10 mouse cellular contexts compared by ENCODE assay signal in genomic region chr13:64438863-64439452, GRCm38 (mm10). TPM values are rescaled to one million over a fixed set of nuclear protein-coding genes. Genes with fewer than 3 reads are reported as not detected.
A peak's percentile ranks its signal among the peaks of the same experiment; 100 is the strongest.
DNase-seq lines count a peak whose midpoint lies in the region; ATAC-seq and TF ChIP-seq lines count a peak whose summit lies in the region.
"Had no signal": no experiment of that assay in that cellular context is flagged by ENCODE, and none has a peak within 500 bp of the region (broad histone marks: within the 10 kb centered on the region; RNA-seq: fewer than 3 reads in every experiment).

No protein-coding gene starts in this region.

- 51% methylated on average over 9 of the region's 9 CpGs for WGBS in heart, adult 2 months
- 59% methylated on average over 9 of the region's 9 CpGs for WGBS in limb, embryonic 14.5 days
- 55% methylated on average over 9 of the region's 9 CpGs for WGBS in midbrain, embryonic 16.5 days
- WGBS in spleen, adult 2 months: 62% methylated on average over 9 of the region's 9 CpGs

- peak; percentile 95 for TF ChIP-seq CTCF in heart, adult 2 months (IDR thresholded peaks at IDR 0.05)
- peak; percentile 63; the same call in 1 of the 2 replicates for TF ChIP-seq CTCF in spleen, adult 2 months (IDR thresholded peaks at IDR 0.05; ENCODE audit: extremely low read depth, insufficient read depth, insufficient read length, insufficient replicate concordance)

- H3K27me3 ChIP-seq in heart, adult 2 months (ENCODE audit: control insufficient read depth, insufficient read depth, low read length): no peaks in the 10 kb centered on the region
- no peaks in the 10 kb centered on the region for H3K27me3 ChIP-seq in limb, embryonic 14.5 days (ENCODE audit: control insufficient read depth, insufficient read depth, low read length)
- no peaks in the 10 kb centered on the region for H3K27me3 ChIP-seq in midbrain, embryonic 16.5 days (ENCODE audit: control insufficient read depth, insufficient read depth, low read depth, low read length)
- H3K27me3 ChIP-seq in spleen, adult 2 months (ENCODE audit: control insufficient read depth, insufficient read depth, low read length): no peaks in the 10 kb centered on the region
- H3K27me3 ChIP-seq: stomach, embryonic 15.5 days had no signal

- no peak overlapping the region for H3K27ac ChIP-seq in heart, adult 2 months
- H3K27ac ChIP-seq in limb, embryonic 14.5 days (replicated peaks; ENCODE audit: low read depth, low read length): no peak overlapping the region
- H3K27ac ChIP-seq in midbrain, embryonic 16.5 days (ENCODE audit: low read length): no peak overlapping the region
- no peak overlapping the region for H3K27ac ChIP-seq in spleen, adult 2 months (ENCODE audit: insufficient read depth, low read length)
- H3K27ac ChIP-seq: stomach, embryonic 15.5 days had no signal

- no peak overlapping the region for H3K4me2 ChIP-seq in limb, embryonic 14.5 days (replicated peaks; ENCODE audit: low read depth, low read length, severe bottlenecking)
- no peak overlapping the region for H3K4me2 ChIP-seq in midbrain, embryonic 16.5 days (ENCODE audit: low read length)
- H3K4me2 ChIP-seq: stomach, embryonic 15.5 days had no signal

- DNase-seq in 416B (ENCODE audit: low read depth): peak; percentile 81
- DNase-seq in adrenal gland, adult 2 months: peak; percentile 73
- DNase-seq in embryo, embryonic 11.5 days (ENCODE audit: low read depth, low spot score): peak; percentile 50
- DNase-seq in heart, adult 2 months: peak; percentile 62 to 66
- DNase-seq in kidney, adult 8-10 months: peak; percentile 64 to 67
- peak; percentile 61 for DNase-seq in limb, embryonic 14.5 days (ENCODE audit: low spot score)
- DNase-seq in spleen, adult 2 months (ENCODE audit: low read depth in 1 of 2, low spot score in 2 of 2): peak; percentile 52 to 62

- ATAC-seq in limb, embryonic 14.5 days (ENCODE audit: low FRiP score, low read depth): peak; percentile 70
- peak; percentile 56; the same call in 1 of the 2 replicates for ATAC-seq in midbrain, embryonic 16.5 days

- no peak overlapping the region for H3K9ac ChIP-seq in heart, adult 2 months (ENCODE audit: low read depth, low read length)
- no peak overlapping the region for H3K9ac ChIP-seq in limb, embryonic 14.5 days (ENCODE audit: low read depth, low read length, severe bottlenecking)
- no peak overlapping the region for H3K9ac ChIP-seq in midbrain, embryonic 16.5 days (ENCODE audit: low read depth, low read length)
- H3K9ac ChIP-seq: stomach, embryonic 15.5 days had no signal

- H3K79me2 ChIP-seq in heart, adult 2 months (replicated peaks; ENCODE audit: control insufficient read depth, insufficient read depth, low read length): no peaks in the 10 kb centered on the region

- no peaks in the 10 kb centered on the region for H3K4me1 ChIP-seq in heart, adult 2 months (ENCODE audit: control insufficient read depth, insufficient read depth, low read length)
- H3K4me1 ChIP-seq in limb, embryonic 14.5 days (ENCODE audit: control insufficient read depth, insufficient read depth, low read length): no peaks in the 10 kb centered on the region
- peaks cover 2% of the 10 kb centered on the region; the same call in 1 of the 2 replicates for H3K4me1 ChIP-seq in midbrain, embryonic 16.5 days (ENCODE audit: control insufficient read depth, insufficient read depth, low read length)
- H3K4me1 ChIP-seq in spleen, adult 2 months (ENCODE audit: control insufficient read depth, insufficient read depth, insufficient read length): peaks cover 3% of the 10 kb centered on the region; the same call in 1 of the 2 replicates
- H3K4me1 ChIP-seq: stomach, embryonic 15.5 days had no signal

- H3K9me3 ChIP-seq in limb, embryonic 14.5 days (ENCODE audit: control insufficient read depth, low read length): no peaks in the 10 kb centered on the region
- no peaks in the 10 kb centered on the region for H3K9me3 ChIP-seq in midbrain, embryonic 16.5 days (replicated peaks; ENCODE audit: control insufficient read depth, low read length, poor library complexity, severe bottlenecking)
- H3K9me3 ChIP-seq: stomach, embryonic 15.5 days had no signal

- no peaks in the 10 kb centered on the region for H3K36me3 ChIP-seq in heart, adult 2 months (ENCODE audit: control insufficient read depth, insufficient read depth, low read length)
- peaks cover 11% of the 10 kb centered on the region; the same call in 1 of the 2 replicates for H3K36me3 ChIP-seq in limb, embryonic 14.5 days (ENCODE audit: control insufficient read depth, insufficient read depth, low read length)
- peaks cover 8% of the 10 kb centered on the region for H3K36me3 ChIP-seq in midbrain, embryonic 16.5 days (ENCODE audit: control insufficient read depth, insufficient read depth, low read length)
- no peaks in the 10 kb centered on the region for H3K36me3 ChIP-seq in spleen, adult 2 months (ENCODE audit: control insufficient read depth, insufficient read depth, low read length)

- intact Hi-C loops in heart, adult 2 months (cut with DNase I): loop anchor here (1.0 to 10.0 kb wide), 4 partner anchors 124 to 676 kb away; partner anchors contain the start of gene Mfsd14b

- no peak overlapping the region for H3K4me3 ChIP-seq in heart, adult 2 months
- H3K4me3 ChIP-seq in limb, embryonic 14.5 days (replicated peaks; ENCODE audit: low read length): no peak overlapping the region
- no peak overlapping the region for H3K4me3 ChIP-seq in midbrain, embryonic 16.5 days (ENCODE audit: low read depth, low read length)
- no peak overlapping the region for H3K4me3 ChIP-seq in spleen, adult 2 months (ENCODE audit: extremely low read depth, insufficient read depth, insufficient read length)
- H3K4me3 ChIP-seq: stomach, embryonic 15.5 days had no signal

- no peak for TF ChIP-seq POLR2A in heart, adult 2 months (IDR thresholded peaks at IDR 0.05; ENCODE audit: insufficient read depth, low read depth, low read length)
- no peak for TF ChIP-seq POLR2A in limb, embryonic 14.5 days (IDR thresholded peaks at IDR 0.05; ENCODE audit: borderline replicate concordance, extremely low read depth, insufficient read depth, insufficient read length)
- no peak for TF ChIP-seq POLR2A in spleen, adult 2 months (IDR thresholded peaks at IDR 0.05; ENCODE audit: low read depth, low read length)

- TF ChIP-seq EP300 in heart, adult 2 months (IDR thresholded peaks at IDR 0.05; ENCODE audit: insufficient read depth, low read depth, low read length): peak; percentile 85

RNA-seq across cellular contexts. Expression of gene Cdk20, which starts 6.8 kb away (rescaled TPM):
- 1 to 10 TPM; 2.8 to 4.7 TPM for total RNA-seq in adrenal gland, adult 2 months (2021)
- 19.1 and 19.8 TPM in 2 replicates for polyA plus RNA-seq in adrenal gland, adult 2 months (2012; rRNA removed)
- 1 to 10 TPM; 2.5 to 2.9 TPM for total RNA-seq in heart, adult 2 months (2021)
- 6.2 and 7.4 TPM in 2 replicates for polyA plus RNA-seq in heart, adult 2 months (2012; rRNA removed)
- polyA plus RNA-seq in limb, embryonic 14.5 days (2012; rRNA removed): 19.9 and 26.0 TPM in 2 replicates
- polyA plus RNA-seq in limb, embryonic 14.5 days (2014; fragmentation: Nextera tagmentation; extraction: Ambion mirVana): 12.3 and 15.2 TPM in 2 replicates
- 29.3 and 31.4 TPM in 2 replicates for polyA plus RNA-seq in midbrain, embryonic 16.5 days (2015; fragmentation: Nextera tagmentation; extraction: Ambion mirVana)
- polyA plus RNA-seq in spleen, adult 2 months (2012; rRNA removed): 11.6 and 11.8 TPM in 2 replicates

RNA-seq across cellular contexts. Expression of gene Fam240b, which starts 58.6 kb away (rescaled TPM):
- not detected for total RNA-seq in adrenal gland, adult 2 months (2021)
- not detected in 2 replicates for polyA plus RNA-seq in adrenal gland, adult 2 months (2012; rRNA removed)
- not detected for total RNA-seq in heart, adult 2 months (2021)
- not detected in 2 replicates for polyA plus RNA-seq in heart, adult 2 months (2012; rRNA removed)
- polyA plus RNA-seq in limb, embryonic 14.5 days (2012; rRNA removed): not detected in 2 replicates
- not detected in 2 replicates for polyA plus RNA-seq in limb, embryonic 14.5 days (2014; fragmentation: Nextera tagmentation; extraction: Ambion mirVana)
- 0.16 TPM in 1 of 2 replicates, not detected in the other for polyA plus RNA-seq in midbrain, embryonic 16.5 days (2015; fragmentation: Nextera tagmentation; extraction: Ambion mirVana)
- not detected in 2 replicates for polyA plus RNA-seq in spleen, adult 2 months (2012; rRNA removed)
- total RNA-seq: adrenal gland, postnatal 4 days had no signal
- polyA plus RNA-seq: stomach, embryonic 15.5 days had no signal
